Mouse (Mus musculus): ENCODE data around the gene Rcor3. TPM values are rescaled to one million over a fixed set of nuclear protein-coding genes. Genes with fewer than 3 reads are reported as not detected.

The Rcor3 gene
- total RNA-seq, 1 experiment from 2014 or later, result 10.7 TPM

DNA sequence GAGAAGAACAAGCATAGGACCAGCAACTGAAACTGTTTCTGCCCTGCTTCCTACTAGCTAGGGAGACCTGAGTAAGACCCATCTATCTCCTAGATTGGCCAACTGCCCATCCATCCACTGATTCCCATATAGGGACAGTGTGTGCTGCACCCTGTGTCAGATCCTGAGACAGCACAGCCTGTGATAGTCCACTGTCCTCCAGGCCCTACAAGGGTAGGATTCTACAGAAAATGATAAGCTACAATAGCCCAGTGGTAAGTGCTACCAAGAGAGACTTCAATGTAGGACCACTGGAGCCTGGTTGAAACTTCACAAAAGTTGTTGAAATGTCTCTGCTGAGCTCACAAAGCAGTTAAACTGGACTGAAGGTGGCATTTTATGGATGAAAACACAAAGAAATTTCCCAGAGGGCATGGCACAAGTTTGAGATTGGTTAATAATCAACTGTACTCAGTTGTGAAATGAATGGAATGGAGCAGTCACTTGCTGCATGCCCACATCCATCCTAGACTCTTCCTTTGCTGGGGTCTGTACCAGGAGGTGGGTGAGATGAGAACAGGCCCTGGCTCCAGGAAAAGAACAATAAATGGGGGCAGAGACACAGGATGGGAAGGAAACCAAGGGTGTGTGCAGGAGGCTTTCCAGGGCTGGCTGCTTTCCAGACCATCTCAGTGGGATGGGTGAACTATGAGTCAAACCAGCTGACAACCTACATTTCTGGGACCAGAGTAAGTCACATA, 60.9 kb downstream of the Rcor3 start:
- no peak for ATAC-seq (replicated peaks; ENCODE audit: insufficient number of reproducible peaks, low FRiP score, low TSS enrichment, poor library complexity, severe bottlenecking)

DNA sequence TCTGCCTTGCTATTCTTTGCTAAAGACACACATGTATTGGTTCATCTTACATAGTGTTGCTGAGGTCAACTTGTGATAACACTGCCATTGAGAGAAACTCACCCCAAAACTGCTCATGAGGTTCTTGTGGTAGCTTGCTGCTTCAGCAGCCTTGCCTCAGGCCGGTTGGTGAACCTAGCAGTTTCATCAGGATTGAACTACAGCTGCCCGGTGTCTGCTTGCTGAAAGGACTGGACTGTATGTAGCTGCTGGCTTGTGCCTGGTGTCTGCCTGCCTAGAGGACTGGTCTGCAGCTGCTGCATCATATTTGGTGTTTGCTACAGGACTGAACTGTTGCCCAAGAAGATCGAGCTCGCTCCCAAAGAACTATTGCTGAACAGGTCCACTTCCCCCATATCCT, 61.8 kb downstream of the Rcor3 start:
- ATAC-seq (replicated peaks; ENCODE audit: insufficient number of reproducible peaks, low FRiP score, low TSS enrichment, poor library complexity, severe bottlenecking), result no peak

DNA sequence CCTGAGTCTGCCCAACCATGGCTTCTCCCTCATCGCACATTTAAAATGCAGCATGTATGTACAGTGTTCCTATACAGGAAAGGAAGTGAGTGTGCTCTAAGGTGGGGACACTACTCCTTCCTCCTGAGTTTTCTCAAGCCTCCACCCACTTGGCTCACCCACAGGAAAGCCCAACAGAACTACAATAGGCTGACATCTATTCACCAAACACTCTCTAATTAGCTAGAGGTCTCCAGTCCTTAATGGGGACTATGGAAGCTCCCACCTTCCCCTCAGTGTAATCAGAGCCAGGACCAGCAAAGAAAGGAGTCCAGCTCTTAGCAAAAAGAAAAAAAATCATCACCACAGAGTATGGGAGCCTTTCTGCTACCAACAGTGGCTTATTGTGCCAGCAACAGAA, 63.0 kb downstream of the Rcor3 start:
- no peak for ATAC-seq (replicated peaks; ENCODE audit: insufficient number of reproducible peaks, low FRiP score, low TSS enrichment, poor library complexity, severe bottlenecking)

- ATAC-seq (replicated peaks; ENCODE audit: insufficient number of reproducible peaks, low FRiP score, low TSS enrichment, poor library complexity, severe bottlenecking), result no peak
Measured at GRCm38 (mm10) chr1:192072426-192072825, 65.4 kb downstream of the Rcor3 start.

DNA sequence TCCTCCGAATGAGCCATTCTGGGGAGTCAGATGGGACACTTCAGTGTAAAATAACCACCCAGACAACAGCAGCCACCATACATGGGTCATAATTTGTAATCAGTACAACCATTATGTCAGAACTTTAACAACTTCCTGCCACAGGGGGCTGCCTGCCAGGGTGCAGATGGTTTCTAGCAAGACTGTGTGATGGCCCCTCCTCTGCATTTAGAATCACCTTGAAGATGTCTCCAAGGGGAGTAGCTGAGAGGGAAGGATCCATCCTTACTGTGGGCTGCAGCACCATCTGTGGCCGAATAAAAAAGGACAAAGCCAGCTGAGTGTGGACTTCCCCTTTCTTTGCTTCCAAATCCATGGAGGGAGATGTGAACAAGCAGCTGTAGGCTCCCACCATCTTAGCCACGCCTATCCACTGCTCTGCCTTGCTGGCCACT, 67.2 kb downstream of the Rcor3 start:
- peak; percentile 34; the same call in 1 of the 2 replicates for ATAC-seq (replicated peaks; ENCODE audit: insufficient number of reproducible peaks, low FRiP score, low TSS enrichment, poor library complexity, severe bottlenecking)

GRCm38 (mm10) chr1:192069971-192070591, 67.8 kb downstream of the Rcor3 start:
- no peak; the same call in 1 of the 2 replicates for ATAC-seq (replicated peaks; ENCODE audit: insufficient number of reproducible peaks, low FRiP score, low TSS enrichment, poor library complexity, severe bottlenecking)

DNA sequence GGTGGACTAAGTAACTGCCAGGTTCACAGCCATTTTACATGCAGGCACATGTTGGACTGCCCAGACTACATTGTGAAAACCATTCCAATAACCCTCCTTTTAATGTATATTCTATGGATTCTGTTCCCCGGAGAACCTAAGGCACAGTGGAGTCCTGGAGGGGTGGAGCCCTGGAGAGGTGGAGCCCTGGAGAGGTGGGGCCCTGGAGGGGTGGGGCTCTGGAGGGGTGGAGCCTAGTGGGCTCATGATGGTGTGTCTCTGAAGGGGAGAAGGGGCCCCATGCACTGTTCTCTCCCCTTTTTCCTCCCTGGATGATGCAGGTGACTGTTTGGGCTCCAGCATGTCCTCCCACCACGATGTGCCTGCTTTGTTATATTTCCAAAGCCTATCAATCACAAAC, 69.7 kb downstream of the Rcor3 start:
- no peak for ATAC-seq (replicated peaks; ENCODE audit: insufficient number of reproducible peaks, low FRiP score, low TSS enrichment, poor library complexity, severe bottlenecking)

DNA sequence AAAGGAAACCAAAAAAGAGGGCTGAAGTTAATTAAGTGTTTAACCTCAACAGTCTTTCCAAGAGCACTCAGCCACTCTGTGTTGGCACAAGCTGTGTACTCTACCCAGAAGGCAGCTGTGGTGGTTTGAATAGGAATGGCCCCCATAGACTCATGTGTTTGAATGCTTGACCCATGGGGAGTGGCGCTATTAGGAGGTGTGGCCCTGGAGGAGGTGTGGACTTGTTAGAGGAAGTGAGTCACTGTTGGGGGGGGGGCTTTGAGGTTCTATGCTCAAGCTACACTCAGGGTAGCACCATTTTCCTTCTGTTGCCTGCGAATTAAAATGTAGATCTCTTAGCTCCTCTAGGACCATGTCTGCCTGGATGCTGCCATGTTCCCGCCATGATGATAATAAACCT, 70.9 kb downstream of the Rcor3 start:
- ATAC-seq (replicated peaks; ENCODE audit: insufficient number of reproducible peaks, low FRiP score, low TSS enrichment, poor library complexity, severe bottlenecking), result no peak

- no peak for ATAC-seq (replicated peaks; ENCODE audit: insufficient number of reproducible peaks, low FRiP score, low TSS enrichment, poor library complexity, severe bottlenecking)
Measured at GRCm38 (mm10) chr1:192063209-192063946, 74.5 kb downstream of the Rcor3 start.

DNA sequence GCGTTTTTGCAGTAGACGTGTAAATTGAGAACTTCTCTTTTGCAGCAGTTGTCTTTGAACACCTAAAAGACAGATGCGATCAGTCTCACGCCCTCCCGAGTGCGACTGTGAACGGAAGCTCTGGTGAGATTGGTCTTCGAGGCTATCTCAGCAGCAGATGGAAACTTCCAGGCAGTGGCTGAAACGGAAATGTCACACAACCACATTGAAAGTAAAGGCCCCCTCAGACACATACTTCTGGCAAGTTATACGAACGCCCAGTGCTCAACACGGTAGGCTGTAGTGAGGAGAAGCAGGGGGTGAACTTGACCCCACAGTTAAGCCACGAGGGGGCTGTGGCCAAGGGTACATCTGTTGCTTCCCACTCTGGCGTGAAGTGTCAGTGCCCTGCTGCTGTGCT, 75.2 kb downstream of the Rcor3 start:
- peak; percentile 56; the same call in 1 of the 2 replicates for ATAC-seq (replicated peaks; ENCODE audit: insufficient number of reproducible peaks, low FRiP score, low TSS enrichment, poor library complexity, severe bottlenecking)

- no peak for ATAC-seq (replicated peaks; ENCODE audit: insufficient number of reproducible peaks, low FRiP score, low TSS enrichment, poor library complexity, severe bottlenecking)
Measured at GRCm38 (mm10) chr1:192061666-192062306, 76.1 kb downstream of the Rcor3 start.

DNA sequence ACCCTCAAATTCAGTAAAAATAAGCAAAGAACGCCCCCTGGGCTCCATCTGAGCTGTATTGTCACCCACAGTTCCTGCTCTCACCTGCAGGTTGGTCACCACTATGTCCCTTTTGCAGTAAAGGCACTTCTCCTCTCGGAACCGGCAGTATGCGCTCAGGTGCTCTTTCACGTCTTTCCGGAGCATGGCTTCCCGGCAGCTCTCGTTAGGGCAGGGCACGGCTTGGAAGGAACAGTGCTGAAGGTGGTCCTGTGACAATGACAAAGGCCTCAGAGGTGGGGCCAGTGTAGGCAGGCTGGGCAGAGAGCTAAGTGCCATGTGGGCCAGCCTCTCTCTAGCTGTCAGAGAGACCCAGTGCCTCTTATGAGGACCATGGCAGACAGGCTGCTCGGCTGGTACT, 79.0 kb downstream of the Rcor3 start:
- no peak for ATAC-seq (replicated peaks; ENCODE audit: insufficient number of reproducible peaks, low FRiP score, low TSS enrichment, poor library complexity, severe bottlenecking)

DNA sequence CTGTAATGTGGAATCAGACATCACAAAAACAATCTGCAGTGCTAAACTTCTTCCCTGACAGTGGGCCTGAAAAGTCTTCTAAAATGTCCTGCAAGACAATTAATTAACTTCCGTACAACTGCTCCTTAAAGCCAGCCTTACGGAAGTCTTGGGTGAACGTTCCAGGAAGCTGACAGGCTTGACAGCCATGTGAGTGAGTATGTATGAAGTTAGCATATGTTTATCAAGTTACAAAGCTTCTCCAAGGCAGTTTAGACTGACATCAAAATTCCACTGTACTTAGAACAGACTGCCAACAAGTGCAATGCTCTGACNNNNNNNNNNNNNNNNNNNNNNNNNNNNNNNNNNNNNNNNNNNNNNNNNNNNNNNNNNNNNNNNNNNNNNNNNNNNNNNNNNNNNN, 84.1 kb downstream of the Rcor3 start:
- ATAC-seq (replicated peaks; ENCODE audit: insufficient number of reproducible peaks, low FRiP score, low TSS enrichment, poor library complexity, severe bottlenecking), result no peak

GRCm38 (mm10) chr1:192052986-192053385, 84.9 kb downstream of the Rcor3 start:
- ATAC-seq (replicated peaks; ENCODE audit: insufficient number of reproducible peaks, low FRiP score, low TSS enrichment, poor library complexity, severe bottlenecking), result no peak

DNA sequence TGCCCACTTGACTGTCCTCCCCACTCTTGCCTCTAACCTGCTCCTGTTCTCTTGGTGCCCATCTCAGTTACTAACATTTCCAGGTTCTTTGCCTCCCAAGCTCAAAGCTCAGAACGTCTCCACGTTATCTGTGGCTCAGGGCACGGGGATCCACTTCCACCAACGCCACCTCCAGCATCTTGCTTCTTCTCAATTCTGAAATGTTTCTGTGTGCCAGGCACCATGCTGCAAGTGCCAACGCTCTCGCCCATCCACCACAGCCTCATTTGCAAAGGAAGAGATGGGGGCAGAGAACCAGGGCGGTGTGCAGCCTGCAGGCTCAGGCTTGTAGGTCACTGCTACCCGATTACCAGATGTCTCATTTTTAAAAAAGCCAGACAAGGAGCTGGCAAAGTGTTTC, 85.4 kb downstream of the Rcor3 start:
- no peak for ATAC-seq (replicated peaks; ENCODE audit: insufficient number of reproducible peaks, low FRiP score, low TSS enrichment, poor library complexity, severe bottlenecking)

Other genes with a start within 250 kb of the Rcor3 start
- 14.7 to 23.0 TPM (median 22.0 TPM) in 3 replicates for gene Slc30a1, start 231.3 kb downstream of the Rcor3 start, total RNA-seq (2017)
- not detected in 3 replicates for gene Rd3, start 160.7 kb downstream of the Rcor3 start, total RNA-seq (2017)
- gene Traf5, start 45.5 kb downstream of the Rcor3 start, total RNA-seq (2017), result 27.1 to 48.1 TPM (median 30.7 TPM) in 3 replicates
- gene Kcnh1, start 52.7 kb upstream of the Rcor3 start, total RNA-seq (2017), result not detected in 3 replicates

Data from monocyte, adult 5-6 weeks (primary cell).